Mouse (Mus musculus): ENCODE data around the gene Pglyrp4.
"Not testable (repeated sequence)": the region's sequence is repeated elsewhere in the genome, so short reads cannot be mapped to it uniquely, and the experiment has no call there.

Gene Pglyrp4

GRCm38 (mm10) chr3:90726606-90727005, at the start of gene Pglyrp4:
Pglyrp4 (plus strand) TSS chr3:90726906.
- DNase-seq (ENCODE audit: low read depth) = no peak

DNA sequence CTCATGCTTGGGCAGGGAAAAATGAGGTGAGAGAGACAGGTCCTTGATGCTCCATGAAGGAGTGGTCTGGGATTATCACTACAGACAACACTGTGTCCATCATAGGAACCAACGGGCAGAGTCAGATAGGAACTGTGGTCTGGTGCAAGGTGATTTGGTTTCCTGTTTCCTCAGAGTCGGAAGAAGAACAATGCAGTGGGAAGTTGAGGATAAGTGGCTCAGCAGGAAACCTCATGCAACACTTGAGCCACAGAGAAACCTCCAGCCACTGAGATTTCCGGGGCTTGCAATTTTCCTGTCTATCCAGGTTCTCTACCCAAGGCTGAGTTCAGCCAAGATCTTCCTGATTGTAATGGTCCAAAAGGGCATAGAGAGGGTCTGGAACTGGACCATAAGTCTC, 48.0 kb upstream of the Pglyrp4 start:
- DNase-seq (ENCODE audit: low read depth) = no peak

DNA sequence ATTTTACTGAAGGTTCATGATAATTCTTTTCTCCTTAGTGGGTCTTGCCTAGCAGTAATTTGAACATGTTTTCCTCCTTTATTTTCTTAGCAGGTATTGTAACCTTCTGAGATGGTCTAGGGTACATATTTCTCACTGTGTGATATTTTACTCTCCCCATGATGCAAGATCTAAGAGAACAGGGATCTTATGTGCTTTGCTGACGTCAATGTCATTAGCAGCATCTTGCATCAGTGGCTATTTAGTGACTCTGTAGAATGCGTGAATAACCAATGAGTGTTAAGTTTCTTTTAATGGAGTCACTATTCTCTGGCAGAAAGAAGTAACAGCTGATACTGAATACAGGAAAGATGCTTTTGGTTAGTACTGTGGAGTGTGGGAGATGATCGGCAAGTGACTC, 42.8 kb upstream of the Pglyrp4 start:
- DNase-seq (ENCODE audit: low read depth) = no peak

- DNase-seq (ENCODE audit: low read depth) = no peak
Measured at GRCm38 (mm10) chr3:90686835-90687234, 39.9 kb upstream of the Pglyrp4 start.

DNA sequence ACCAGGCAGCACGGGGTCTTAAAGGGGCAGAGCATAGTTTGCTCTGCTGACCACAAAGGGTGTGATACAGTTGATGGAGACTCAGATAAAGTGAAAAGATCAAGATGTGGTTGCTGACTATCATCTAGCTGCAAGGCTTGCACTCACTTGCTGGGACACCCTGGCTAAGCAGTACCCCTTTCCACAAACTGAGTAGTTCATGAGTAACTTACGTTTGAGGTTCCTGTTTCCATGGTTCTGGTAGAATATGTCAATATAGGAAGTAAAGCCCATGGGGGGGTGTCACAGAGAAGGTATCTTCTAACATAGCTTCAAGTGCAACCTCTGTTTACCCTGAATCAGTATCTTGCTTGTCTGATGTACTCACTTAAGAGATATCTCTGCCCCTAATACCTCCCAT, 33.2 kb upstream of the Pglyrp4 start:
- no peak for DNase-seq (ENCODE audit: low read depth)

- no peak for DNase-seq (ENCODE audit: low read depth)
Measured at GRCm38 (mm10) chr3:90695613-90696012, 31.1 kb upstream of the Pglyrp4 start, which contains the start of gene S100a9. S100a9 (minus strand) TSS chr3:90695721.

DNA sequence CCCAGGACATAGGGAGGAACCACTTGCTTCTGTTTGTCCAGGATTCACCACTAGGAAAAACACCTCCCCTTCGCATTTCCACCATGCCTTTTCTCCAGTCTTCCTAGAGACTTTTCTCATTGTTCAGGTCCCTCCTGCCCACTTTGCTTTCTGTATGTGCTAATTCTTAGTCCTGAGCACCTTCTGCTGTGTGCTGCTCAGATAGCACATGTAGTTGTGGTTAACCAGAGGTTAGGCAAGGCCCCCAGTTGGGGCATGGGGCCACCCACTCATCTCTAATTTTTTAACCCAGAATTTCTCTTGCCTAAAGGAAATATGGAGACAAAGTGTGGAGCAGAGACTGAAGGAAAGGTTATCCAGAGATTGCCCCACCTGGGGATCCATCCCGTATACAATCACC, 24.5 kb upstream of the Pglyrp4 start:
- DNase-seq (ENCODE audit: low read depth) = no peak

GRCm38 (mm10) chr3:90708523-90709202, 18.0 kb upstream of the Pglyrp4 start:
- peak; percentile 3 for DNase-seq (ENCODE audit: low read depth)

DNA sequence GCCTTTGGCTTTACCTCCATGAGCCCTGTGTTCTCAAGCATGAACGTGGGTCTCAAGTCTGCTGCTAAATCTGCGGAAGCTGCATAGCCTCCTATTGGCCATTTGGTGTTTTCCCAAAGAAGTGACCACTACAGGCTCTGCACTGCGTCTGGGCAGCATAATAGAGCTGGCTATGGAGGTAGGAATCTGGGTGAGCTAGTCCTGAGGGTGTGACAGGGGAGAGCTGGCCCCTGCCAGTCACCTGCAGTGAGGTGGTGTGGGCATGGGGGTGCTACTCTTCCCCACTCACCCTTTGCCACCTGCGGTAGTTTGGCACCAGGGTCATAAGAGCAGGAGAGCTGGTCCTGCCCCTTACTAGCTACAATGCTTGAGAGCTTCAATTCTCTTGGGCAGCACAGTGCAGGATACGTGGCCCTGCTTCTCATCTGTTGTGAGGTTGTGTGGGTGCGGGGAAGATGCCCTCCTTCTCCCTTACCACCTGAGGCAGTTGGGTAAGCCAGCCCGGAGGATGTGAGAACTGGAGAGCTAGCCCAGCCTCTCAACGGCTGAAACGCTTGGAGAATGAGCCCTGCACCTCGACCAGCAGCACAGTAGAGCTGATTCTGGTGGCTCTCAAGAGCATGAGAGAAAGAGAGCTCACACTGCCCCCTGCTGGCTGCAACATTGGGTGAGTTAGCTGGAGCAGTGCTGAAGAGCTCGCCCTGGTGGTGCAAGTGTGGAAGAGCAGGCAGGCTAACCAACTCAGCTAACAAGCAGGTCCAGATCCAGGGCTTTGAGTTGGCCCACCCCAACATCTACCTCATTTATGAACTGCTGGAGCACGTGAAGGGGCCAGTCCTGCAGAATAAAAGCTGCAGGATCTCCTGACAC, 16.9 kb upstream of the Pglyrp4 start:
- DNase-seq (ENCODE audit: low read depth) = peak; percentile 49

GRCm38 (mm10) chr3:90749658-90750057, 23.0 kb downstream of the Pglyrp4 start:
- DNase-seq (ENCODE audit: low read depth) = no peak

DNA sequence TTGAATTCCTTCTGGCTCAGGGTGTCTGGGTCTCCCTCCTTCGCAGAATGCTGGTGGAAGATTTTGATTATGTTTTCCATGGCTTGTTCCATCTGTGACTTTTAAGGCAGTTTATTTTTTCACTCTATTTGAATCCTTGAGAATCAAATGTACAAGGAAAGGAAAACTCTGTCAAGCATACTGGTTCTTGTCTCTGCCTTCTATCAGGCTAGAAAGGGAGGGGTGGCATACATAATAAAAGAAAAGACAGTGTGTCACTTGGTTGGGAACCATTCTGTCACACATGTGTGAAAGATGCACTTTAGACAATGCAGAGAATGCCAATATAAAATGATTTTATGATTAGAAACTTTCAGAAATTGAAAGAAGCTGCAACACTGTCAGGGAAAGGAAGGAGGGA, 51.1 kb downstream of the Pglyrp4 start, which contains the start of gene Gm5849:
Gene Gm5849, minus strand, starts transcription at position 101 of the 400 bp plus-strand sequence.
- DNase-seq (ENCODE audit: low read depth) = not testable (repeated sequence)
